Mouse (Mus musculus) heart, postnatal 10 days (tissue): ENCODE results near the gene Clstn2. TPM values are rescaled to one million over a fixed set of nuclear protein-coding genes. Genes with fewer than 3 reads are reported as not detected.

ENCODE experiments used
- DNase-seq, 2 experiments: peaks; one replicate each; pipeline ENCODE4 v3.0.0; 2021
- intact Hi-C: fragments of 180-260 bp; cut with DNase I; formaldehyde crosslinking; loops from one replicate; pipeline ENCODE4 v1.15.1; 2025
- total RNA-seq, 2 experiments: library from RNA; stranded (reverse); gene quantifications; 2 replicates each; pipeline ENCODE4 v1.2.3; 2021

Gene Clstn2
- total RNA-seq, 2 experiments from 2014 or later = 2.5 TPM

- no peak for DNase-seq
- intact Hi-C loops = no loop called here
These were observed 336.2 kb downstream of the Clstn2 start for GRCm38 (mm10) chr9:97696655-97697235.

GRCm38 (mm10) chr9:97695278-97695677 is 337.7 kb downstream of the Clstn2 start:
- DNase-seq = no peak
- intact Hi-C loops = no loop called here

GRCm38 (mm10) chr9:97686826-97687425 is 346.1 kb downstream of the Clstn2 start:
- DNase-seq = no peak
- intact Hi-C loops = no loop called here

GRCm38 (mm10) chr9:97685664-97686063 is 347.3 kb downstream of the Clstn2 start:
- DNase-seq = no peak
- intact Hi-C loops = no loop called here

GRCm38 (mm10) chr9:97679878-97680277 is 353.1 kb downstream of the Clstn2 start:
- intact Hi-C loops = loop anchor here (10.0 kb wide), 1 partner anchor 345 kb away; no protein-coding TSS in a partner anchor
- DNase-seq = no peak

GRCm38 (mm10) chr9:97679106-97679505 is 353.9 kb downstream of the Clstn2 start:
- intact Hi-C loops = loop anchor here (10.0 kb wide), 1 partner anchor 346 kb away; no protein-coding TSS in a partner anchor
- DNase-seq = no peak

- intact Hi-C loops = loop anchor here (10.0 kb wide), 1 partner anchor 348 kb away; no protein-coding TSS in a partner anchor
- DNase-seq = no peak
These were observed 355.9 kb downstream of the Clstn2 start for GRCm38 (mm10) chr9:97677075-97677474.

- no peak for DNase-seq
- intact Hi-C loops = loop anchor here (10.0 kb wide), 1 partner anchor 352 kb away; no protein-coding TSS in a partner anchor
These were observed 360.3 kb downstream of the Clstn2 start for GRCm38 (mm10) chr9:97672681-97673080.

GRCm38 (mm10) chr9:97672224-97672623 is 360.8 kb downstream of the Clstn2 start:
- intact Hi-C loops = loop anchor here (10.0 kb wide), 1 partner anchor 353 kb away; no protein-coding TSS in a partner anchor

GRCm38 (mm10) chr9:97670666-97671065 is 362.3 kb downstream of the Clstn2 start:
- intact Hi-C loops = loop anchor here (10.0 kb wide), 1 partner anchor 354 kb away; no protein-coding TSS in a partner anchor
- no peak for DNase-seq

More at GRCm38 (mm10) chr9:97672224-97672623, 360.8 kb downstream of the Clstn2 start:
- DNase-seq = no peak

- intact Hi-C loops = no loop called here
- DNase-seq = no peak
These were observed 372.0 kb downstream of the Clstn2 start for GRCm38 (mm10) chr9:97660989-97661388.

GRCm38 (mm10) chr9:97658736-97659135 is 374.2 kb downstream of the Clstn2 start:
- DNase-seq = no peak
- intact Hi-C loops = no loop called here

GRCm38 (mm10) chr9:97648409-97648808 is 384.6 kb downstream of the Clstn2 start:
- no peak for DNase-seq

GRCm38 (mm10) chr9:97645746-97646145 is 387.2 kb downstream of the Clstn2 start:
- intact Hi-C loops = no loop called here
- DNase-seq = no peak

More at GRCm38 (mm10) chr9:97648409-97648808, 384.6 kb downstream of the Clstn2 start:
- intact Hi-C loops = no loop called here

GRCm38 (mm10) chr9:97642396-97642795 is 390.6 kb downstream of the Clstn2 start:
- intact Hi-C loops = no loop called here
- no peak for DNase-seq

GRCm38 (mm10) chr9:97639967-97640549 is 392.9 kb downstream of the Clstn2 start:
- intact Hi-C loops = no loop called here

GRCm38 (mm10) chr9:97638683-97639354 is 394.2 kb downstream of the Clstn2 start:
- intact Hi-C loops = no loop called here
- no peak for DNase-seq

More at GRCm38 (mm10) chr9:97639967-97640549, 392.9 kb downstream of the Clstn2 start:
- DNase-seq = no peak

- intact Hi-C loops = no loop called here
- no peak for DNase-seq
These were observed 397.6 kb downstream of the Clstn2 start for GRCm38 (mm10) chr9:97635351-97635750.

GRCm38 (mm10) chr9:97634831-97635230 is 398.1 kb downstream of the Clstn2 start:
- intact Hi-C loops = no loop called here
- DNase-seq = no peak

- no peak for DNase-seq
- intact Hi-C loops = no loop called here
These were observed 403.8 kb downstream of the Clstn2 start for GRCm38 (mm10) chr9:97629180-97629579.

- peak; percentile 20 to 32 for DNase-seq
- intact Hi-C loops = no loop called here
These were observed 404.5 kb downstream of the Clstn2 start for GRCm38 (mm10) chr9:97628361-97628908.
